Mouse (Mus musculus) erythroblast, embryonic 14.5 days (primary cell): ENCODE measurements around the gene Syne1.

ENCODE experiments used
- GATA1 ChIP-seq: IDR thresholded peaks from 2 replicates; pipeline ENCODE4 v1.6.1; 2012; ENCODE audit warnings: low read length, inconsistent platforms, mixed read lengths
- TAL1 ChIP-seq: IDR thresholded peaks from 3 replicates; pipeline ENCODE4 v1.6.1; 2012; ENCODE audit warnings: low read length, inconsistent platforms, mixed read lengths

GRCm38 (mm10) chr10:5215943-5216342 is 335.3 kb downstream of the Syne1 start:
- TF ChIP-seq TAL1 (no peak), GATA1 (no peak)
